Mouse (Mus musculus) c-Kit-positive CD71-positive TER-119-negative erythroid progenitor cells, embryonic 14.5 days (primary cell): ENCODE results near the gene Gpr108.

Experiments
- DNase-seq: peaks from one replicate; pipeline ENCODE4 v3.0.0-alpha.2; 2013; ENCODE audit warnings: low read depth

Gene Gpr108

DNA sequence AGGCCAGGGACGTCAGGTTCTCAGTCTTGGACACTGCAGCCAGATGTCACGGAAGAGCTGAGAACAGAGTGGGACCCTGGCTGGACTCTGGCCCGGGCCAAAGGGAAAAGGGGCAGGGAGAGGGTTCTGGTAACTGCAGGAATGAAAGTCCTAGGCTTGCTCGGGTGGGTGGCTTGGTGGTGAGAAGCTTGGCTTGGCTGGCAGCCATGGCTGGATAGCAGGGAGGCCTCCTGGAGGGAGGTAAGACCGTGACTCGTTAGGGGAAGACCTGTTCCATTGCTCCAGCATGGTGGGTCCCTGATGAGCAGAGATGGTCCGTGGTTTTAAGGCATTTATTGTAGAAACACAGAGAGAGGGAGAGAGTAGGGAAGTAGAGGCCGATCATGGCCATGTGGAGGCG, 23.1 kb upstream of the Gpr108 start:
- DNase-seq: no peak

DNA sequence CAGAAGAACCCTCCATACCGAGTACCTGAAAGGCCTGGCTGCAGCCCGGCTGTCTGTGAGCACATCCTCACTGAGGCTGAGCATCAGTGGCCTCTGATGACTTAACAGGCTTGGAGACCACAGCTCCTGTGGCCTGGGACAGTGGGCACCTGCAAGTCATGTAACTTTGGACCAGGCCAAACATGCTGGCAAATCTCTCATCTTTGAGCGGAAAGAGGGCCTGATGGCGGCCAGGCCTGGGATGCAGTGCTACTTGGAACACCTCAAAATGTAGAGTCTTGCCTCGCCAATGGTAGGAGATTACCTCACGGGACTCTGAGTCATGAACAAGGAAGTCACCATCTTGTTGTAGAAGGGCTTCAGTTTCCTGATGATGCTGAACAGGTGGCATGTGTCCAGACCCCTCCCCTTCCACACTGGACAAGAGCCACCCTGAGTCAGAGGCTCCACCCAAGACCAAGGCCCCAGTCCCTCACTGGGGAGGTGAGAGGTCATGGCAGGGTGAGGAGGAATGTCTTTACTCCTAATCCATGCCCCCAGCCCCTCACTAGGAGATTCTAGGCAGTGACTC, 19.4 kb upstream of the Gpr108 start:
- no peak for DNase-seq

DNA sequence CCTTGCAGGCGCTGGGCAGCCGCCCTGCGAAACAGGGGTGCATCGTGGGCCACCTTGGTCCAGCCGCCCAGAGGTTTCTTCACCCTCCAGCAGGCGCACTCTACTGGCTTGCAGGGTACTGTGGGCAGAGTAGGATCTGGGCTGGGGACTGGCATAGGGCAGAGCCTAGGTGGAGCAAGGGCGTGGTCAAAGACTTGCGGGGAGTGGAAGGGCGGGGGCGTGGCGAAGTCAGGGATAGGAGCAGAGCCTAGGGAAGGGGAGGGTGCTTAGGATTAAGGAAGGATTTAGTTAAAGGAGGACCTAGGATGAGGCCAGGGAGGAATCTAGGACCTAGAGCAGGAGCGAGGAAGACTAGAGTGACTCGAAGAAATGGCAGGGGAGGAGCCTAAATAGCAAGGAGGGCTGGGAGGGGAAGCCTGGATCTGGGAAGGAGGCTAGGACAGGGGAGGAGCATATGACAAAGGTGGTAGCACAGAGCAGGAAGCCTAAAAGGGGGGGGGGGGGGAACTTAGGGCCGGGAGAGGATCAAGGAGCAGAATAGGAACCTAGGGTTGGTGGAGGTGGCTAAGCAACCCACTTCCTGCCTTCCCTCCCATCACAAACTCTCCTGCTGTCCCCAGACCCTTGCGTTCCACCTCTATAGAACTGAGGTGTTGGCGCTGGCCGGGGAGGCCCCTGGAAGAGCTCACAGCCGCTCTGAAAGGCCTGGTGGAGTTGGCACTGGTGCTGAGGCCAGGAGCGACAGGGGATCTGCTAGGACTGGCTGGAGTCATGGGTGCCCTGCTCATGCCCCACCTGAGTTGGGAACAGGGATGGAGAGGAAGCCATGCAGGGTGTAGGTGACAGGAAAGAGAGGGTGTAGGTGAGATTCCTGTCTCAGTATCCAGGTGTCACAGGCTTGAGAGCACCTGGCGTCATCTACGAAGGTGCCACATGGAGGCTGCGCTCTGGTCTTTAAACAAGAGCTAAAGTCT, 17.0 kb upstream of the Gpr108 start:
- DNase-seq: peak; percentile 65

DNA sequence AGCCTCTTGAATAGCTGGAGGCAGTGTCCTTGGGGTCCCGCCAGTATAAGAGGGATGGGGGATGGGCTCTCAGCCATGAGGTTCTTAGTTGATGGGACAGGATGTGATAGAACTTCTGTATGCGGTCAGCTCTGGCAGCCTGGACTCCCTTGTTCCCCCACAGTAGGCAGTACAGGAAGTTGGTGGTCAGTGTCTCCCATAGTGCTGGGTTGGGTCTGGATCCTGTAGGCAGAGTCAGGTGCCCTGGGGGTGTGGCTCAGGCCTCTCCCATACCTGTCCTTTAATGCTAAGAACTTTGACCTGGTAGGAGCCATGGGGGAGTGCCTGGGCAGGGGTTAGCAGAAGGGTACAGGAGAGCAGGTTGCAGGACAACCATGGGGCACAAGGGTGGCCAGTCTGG, 15.9 kb upstream of the Gpr108 start:
- DNase-seq: no peak

DNA sequence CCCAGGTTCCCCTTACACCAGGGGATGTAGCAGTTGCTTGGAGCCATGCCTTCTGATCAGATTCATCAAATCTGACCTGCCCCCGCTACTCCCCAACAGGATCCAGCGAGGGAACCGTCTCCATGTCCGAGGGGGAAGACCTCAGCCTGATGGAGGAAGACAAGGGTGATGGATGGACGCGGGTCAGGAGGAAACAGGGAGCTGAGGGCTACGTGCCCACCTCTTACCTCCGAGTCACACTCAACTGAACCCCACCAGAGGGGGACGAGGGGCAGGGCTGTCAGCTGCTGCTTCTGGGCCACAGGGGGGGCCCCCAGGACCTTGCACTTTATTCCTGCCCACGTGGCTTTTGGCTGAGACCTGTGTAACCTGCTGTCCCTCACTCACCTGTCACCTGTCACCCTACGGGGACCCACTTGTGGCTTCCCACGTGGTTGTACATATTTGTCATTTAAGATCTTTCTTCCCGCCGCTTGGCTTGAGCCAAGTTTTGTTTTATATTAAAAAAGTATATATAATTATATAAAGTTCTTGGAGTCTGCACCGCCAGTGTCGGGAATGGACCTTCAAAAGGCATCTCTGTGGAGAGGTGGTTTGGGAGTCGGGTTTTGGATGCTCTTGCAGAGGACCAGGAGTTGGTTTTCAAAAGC, 14.8 kb upstream of the Gpr108 start:
- DNase-seq: no peak

DNA sequence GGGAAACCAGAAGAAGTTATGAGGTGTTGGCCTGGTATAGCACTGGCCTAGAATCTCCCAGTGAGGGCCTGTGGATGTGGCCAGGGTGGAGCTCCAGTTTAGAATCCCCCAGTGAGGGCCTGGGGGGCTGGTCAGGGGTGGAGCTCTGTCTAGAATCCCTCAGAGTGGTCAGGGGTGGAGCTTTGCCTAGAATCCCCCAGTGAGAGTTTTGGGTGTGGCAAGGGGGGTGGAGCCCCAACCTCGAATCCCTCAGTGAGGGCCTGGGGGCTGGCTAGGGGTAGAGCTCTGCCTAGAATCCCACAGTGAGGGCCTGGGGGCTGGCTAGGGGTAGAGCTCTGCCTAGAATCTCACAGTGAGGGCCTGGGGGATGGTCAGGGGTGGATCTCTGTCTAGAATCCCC, 13.6 kb upstream of the Gpr108 start:
- DNase-seq: no peak

DNA sequence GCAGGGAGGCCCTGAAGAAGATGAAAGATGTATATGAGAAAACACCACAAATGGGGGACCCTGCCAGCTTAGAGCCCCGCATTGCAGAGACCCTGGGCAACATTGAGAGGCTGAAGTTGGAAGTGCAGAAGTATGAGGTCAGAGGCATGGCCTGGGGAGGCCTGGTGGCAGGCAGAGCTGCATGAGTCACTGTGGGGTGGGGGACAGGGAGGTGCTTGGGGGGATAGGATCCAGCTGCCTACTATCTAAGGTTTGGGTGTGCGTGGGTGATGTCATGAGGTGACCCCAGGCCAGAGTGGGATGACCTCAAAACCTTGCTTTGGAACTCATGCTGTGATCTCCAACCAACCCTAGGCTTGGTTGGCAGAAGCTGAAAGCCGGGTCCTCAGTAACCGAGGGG, 13.0 kb upstream of the Gpr108 start:
- DNase-seq: no peak

DNA sequence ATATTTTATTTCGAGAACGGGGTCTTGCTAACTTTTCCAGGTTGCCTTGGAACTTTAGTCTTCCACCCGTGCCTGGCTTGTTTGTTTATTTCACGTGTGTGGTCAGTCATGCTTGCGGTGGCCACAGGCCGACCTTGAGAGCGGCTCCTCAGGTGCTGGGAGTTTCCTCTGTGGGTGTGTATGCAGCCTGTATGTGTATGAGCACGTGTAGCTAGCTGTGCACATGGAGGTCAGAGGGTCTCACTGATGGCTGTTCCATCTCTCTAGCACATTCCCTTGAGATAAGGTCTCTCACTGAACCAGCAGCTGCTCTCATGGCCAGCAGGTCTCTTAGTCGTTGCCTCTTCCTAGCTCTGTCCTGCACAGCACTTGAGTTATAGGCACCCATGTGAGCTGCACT, 12.1 kb upstream of the Gpr108 start:
- DNase-seq: no peak

DNA sequence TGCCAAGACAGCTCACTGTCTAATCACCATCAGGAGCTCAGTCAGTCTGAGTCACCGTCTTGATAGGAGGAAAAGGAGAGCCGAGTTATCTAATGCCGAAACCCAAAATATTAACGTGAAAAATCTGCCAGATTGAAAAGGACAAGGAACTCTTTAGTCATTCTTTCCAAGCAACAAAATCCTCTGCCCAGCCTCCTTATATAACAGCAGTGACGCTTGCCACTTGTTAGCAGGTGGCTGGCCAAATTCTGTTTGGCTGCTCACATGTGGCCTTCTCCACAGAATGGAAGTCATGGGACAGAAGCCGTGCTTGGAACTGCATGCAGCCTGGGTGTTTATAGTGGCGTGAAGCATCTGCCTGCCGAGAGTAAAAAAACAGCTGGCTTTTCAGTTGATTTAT, 11.5 kb upstream of the Gpr108 start:
- DNase-seq: no peak

DNA sequence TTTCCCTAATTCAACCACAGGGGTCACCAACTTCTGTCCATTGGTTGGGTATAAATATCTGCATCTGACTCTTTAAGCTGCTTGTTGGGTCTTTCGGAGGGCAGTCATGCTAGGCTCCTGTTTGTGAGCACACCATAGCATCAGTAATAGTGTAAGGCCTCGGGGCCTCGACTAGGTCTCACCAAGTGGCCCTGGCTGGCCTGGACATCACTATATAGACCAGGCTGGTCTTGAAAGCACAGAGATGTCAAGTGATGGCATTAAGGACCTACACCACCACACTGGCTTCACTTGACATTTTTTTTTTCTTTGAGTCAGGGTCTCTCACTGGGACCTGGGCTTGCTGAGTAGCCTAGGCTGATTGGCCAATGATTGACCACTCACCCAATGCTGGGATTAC, 9.9 kb upstream of the Gpr108 start:
- DNase-seq: no peak

DNA sequence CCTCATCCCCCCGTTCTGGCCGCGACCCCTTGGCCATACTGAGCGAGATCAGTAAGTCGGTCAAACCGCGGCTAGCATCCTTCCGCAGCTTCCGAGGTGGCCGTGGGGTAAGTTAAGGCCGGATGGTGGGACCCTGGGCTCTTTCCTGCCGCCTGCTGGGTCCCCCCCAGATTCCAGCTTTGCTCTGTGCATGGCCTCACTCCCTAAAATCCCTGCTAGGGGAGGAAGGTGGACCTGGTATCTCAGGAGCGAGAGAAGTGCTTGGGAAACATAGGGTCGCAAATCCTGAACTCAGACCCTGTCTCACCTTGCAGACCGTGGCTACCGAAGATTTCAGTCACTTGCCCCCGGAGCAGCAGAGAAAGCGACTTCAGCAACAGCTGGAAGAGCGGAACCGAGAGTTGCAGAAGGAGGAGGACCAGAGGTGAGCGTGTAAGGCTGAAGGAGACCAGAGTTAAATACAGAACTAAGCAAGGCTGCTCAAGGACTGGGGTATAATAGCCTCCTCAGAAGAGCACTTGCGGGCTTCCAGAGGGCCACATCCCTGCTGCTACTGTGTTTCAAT, 8.8 kb upstream of the Gpr108 start:
- no peak for DNase-seq

DNA sequence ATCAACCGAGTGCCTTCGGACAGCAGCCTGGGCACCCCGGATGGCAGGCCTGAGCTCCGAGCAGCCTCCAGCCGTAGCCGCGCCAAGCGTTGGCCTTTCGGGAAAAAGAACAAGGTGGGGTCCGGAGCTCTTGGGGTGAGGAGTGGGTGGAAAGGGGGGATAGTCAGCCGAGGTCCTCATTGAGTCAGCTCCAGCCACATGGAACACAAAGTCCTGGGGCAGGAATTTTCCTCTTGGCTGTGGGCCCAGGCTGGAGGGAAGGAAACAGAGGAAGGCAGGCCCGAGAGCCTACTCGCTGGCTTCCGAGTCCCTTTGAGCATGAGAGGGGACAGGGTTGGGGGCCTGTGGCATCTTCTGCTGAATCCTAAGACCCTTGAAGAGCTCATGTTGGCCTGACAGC, 7.1 kb upstream of the Gpr108 start:
- no peak for DNase-seq

DNA sequence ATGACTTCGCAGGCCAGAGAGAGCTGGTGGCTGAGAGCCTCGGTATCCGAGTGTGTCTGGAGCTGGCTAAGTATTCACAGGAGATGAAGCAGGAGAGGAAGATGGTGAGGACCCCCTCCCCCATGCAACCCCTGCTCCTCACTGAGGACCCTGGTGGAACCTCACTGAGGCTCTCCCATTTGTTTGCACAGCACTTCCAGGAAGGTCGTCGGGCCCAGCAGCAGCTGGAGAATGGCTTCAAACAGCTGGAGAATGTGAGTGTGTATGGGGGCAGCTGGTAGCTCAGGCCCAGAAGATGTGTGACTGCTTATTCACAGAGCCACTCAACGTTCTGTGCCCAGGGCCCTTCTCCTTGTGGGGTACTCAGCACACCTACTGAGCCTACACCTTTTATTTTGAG, 5.1 kb upstream of the Gpr108 start:
- no peak for DNase-seq

DNA sequence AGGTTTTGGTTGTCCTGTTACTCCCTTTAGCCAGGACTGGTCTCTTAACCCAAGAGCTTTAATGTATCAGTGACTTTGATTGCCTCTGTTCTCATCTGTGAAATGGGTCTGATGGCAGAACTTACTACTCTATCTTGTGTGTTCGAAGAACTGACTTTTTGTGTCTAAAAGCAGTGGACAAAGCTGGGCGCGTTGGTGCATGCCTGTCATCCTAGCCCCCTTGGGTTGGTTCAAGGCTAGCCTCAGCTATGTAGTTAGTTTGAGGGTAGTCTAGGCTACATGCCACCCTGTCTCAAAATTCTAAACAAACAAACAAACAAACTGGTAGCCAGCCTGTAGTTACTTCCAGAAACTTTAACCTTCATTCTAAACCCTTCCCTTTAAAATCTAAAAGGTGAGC, 3.2 kb upstream of the Gpr108 start:
- no peak for DNase-seq

DNA sequence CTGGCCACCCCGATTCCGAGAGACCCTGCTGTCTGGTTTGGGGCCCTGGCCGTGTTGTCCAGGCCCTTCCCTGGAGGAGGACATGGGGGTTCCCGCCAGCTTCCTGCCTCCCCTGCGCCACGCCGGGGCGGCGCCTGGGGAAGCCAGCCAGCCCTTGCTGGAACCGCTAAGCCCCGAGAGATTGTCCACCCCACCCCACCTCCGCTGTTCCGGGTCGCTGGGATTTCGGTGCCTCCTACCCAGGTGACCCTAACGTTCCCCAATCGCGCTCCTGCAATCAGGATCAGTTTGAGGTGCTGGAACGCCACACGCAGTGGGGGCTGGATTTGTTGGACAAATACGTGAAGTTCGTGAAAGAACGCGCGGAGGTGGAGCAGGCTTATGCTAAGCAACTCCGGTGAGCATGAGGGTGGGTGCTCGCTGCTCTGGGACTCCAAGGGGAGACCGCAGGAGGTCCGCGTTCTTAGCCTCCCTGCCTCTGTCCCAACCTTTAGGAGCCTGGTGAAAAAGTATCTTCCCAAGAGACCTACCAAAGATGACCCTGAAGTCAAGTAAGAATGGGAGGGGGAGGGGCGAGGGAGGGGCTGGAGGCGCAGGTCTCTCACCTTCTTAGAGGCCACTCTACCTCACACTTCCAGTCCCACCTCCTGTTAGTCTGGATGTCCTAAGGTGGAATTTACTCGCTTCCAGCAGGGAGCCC, 2.4 kb upstream of the Gpr108 start:
- no peak for DNase-seq

DNA sequence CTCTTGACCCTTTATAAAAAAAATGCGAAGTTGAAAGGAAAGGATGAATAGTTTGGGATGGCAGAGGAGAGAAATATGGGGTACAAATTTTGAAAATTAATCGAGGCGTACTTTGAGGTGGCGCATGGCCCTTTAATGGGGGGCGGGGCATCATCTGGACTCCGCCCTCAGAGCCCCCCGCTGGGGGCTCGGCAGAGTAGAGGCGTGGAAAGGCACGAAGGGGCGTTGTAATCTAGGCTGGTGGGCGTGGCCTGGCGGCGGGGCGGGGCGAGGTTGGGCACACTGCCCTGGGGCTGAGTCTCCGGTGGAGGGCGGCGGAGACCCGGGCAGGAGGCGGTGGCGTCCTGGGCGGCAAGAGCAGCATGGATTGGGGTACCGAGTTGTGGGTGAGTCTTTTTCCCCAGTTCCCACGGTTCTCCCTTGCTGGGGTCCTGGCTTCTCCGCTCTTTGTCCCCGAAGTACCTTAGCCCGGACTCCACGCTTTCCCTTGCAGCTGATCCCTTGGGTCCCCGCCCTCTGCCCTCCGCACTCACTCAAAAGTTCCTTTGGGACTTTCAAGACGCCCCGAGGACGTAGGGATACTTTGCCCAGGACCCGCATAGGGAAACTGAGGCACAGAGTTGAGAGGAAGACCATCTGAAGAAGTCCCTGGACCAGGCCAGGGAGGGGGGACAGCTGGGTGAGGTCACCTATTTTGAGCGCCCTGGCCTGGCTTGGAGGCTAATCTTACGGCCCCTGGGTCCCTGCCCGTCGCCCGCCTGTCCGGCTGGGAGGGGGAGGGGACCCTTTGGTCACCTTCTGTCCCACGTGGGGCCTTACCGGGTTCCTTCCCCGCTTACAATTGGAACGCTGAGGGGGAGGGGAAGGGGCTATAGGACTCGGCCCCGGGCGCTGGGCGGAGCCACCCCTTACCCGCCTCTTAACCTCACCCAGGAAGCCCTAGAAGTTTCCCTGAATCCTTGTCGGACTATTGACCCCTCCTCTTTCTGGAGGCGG, 1.2 kb upstream of the Gpr108 start, which contains the start of gene Trip10:
TSS of gene Trip10 (plus strand) at position 270 of the 996 bp plus-strand sequence.
- peak; percentile 85 for DNase-seq

DNA sequence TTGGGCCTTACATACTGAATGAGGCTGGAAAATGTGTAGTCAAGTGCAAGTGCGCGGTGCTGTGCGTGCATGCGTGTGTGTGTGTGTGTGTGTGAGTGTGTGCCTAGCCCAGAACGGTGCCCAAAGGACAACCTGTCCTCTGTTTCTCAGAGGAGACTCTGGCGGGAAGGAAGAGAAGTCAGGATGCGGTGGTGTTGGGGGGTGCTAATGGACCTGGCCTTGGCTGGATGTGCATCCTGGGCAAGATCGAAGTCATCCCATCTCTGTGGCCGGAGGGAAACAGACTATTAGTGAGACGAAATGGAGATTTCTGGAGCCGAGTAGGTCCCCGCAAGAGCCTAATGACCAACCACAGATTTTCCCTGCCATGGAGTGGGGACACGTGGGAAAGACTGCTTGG, 525 bp upstream of the Gpr108 start:
- DNase-seq: no peak

DNA sequence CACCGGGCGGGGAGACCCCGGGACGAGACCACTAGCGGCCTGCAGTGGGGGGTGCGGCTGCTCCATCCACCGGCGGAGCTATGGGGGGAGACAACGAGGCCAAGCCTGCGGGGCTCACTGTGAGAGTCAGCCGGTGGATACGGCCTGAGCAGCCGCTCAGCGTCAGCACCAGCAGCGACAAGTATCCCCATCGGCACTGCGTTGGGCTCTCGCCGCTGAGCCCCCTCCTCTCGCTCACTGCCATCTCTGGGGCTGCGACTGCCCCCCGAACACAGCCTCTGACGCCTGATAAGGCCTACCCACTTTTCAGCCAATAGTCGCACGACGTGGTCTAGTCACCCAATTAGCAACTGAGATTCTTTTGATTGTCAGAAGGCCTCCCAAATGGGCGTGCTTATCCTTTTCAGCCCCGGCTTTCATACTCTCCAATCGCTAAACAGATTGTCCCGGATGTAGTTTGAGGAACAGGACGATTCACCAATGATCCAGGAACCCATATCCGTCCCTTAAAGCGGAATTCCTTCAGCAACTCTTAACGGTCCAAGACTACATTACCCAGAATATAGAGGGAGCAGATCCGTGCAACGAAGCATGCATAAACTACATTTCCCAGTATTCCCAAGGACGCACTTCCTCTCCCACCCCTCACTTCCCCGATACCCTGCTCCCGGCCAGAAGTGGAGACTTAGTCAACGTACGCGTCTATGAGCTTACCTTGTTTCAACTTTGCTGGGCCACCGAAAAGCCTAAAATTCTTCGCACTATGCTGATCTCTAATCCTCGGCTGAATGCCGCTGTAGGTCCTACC, 649 bp downstream of the Gpr108 start:
- peak; percentile 96 for DNase-seq

DNA sequence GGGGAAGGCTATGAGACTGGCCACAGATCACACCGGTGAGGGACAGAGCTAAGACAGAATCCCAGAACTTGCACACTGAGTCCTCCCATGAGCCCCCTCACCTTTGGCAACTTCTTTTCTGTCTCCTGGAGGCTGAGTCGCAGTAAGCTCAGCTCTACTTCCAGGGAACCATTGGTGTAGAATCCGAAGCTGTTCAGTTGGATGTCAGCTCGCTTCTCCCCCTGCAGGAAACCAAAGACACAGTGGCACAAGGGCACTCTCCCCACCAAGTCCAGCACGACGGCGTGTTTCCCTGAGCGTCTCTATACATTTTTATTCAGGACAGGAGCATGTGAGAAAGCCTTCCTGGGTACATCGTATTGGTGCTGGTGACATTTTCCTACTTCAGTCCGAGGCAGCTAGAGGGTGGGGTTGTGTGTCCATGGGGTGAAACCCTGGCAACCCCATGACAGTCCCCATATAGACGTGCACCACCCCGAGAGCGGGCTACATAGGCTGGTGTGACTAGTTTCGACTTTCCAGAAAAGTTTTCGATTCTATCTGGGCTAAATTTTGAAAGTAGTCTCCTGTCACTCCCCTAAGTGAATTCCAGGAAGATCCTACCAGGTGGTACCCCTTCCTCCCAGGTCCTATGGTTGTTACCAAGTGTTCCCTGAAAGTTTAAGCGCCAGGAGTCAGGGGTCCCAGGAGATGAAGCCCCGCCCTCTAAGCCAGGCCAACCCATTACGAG, 1.4 kb downstream of the Gpr108 start:
- DNase-seq: no peak
